Mouse (Mus musculus) bone marrow, adult 2 months (tissue): ENCODE data around the gene Prr7.

Source experiments
- CTCF ChIP-seq: fragments of 200-500 bp; IDR thresholded peaks from 2 replicates; pipeline ENCODE4 v1.5.1; 2011; ENCODE audit warnings: low read length, control low read depth; ENCODE audit not compliant: control insufficient read depth, insufficient read depth
- POLR2A ChIP-seq: fragments of 200-500 bp; IDR thresholded peaks from 2 replicates; pipeline ENCODE4 v1.6.1; 2011; ENCODE audit warnings: low read depth, mild to moderate bottlenecking, control low read depth, low read length, borderline replicate concordance; ENCODE audit not compliant: control insufficient read depth

GRCm38 (mm10) chr13:55450511-55450980, 13.5 kb upstream of the Prr7 start:
- TF ChIP-seq POLR2A, result no peak
- no peak for TF ChIP-seq CTCF
